Mouse (Mus musculus): ENCODE results near the gene Trim11. TPM values are rescaled to one million over a fixed set of nuclear protein-coding genes. Genes with fewer than 3 reads are reported as not detected.

Gene Trim11
- polyA plus RNA-seq, 1 experiment from 2014 or later = 17.5 TPM

GRCm38 (mm10) chr11:58983691-58984341, 5.9 kb downstream of the Trim11 start:
- Histone ChIP-seq H3K36me3 (ENCODE audit: control insufficient read depth, insufficient read depth, low read length) (peaks cover 17% of the 10 kb centered on the region; the same call in 1 of the 2 replicates), H3K27ac (ENCODE audit: low read length) (no peak overlapping the region), H3K9ac (ENCODE audit: low read depth, low read length) (no peak overlapping the region), H3K4me2 (ENCODE audit: low read depth, low read length) (no peak overlapping the region), H3K4me3 (ENCODE audit: low read length) (no peak overlapping the region), H3K4me1 (ENCODE audit: control insufficient read depth, insufficient read depth, low read length) (peaks cover 28% of the 10 kb centered on the region), H3K9me3 (ENCODE audit: control insufficient read depth, low read length) (no peaks in the 10 kb centered on the region), H3K27me3 (replicated peaks; ENCODE audit: control insufficient read depth, insufficient read depth, low read length) (no peaks in the 10 kb centered on the region)
- 87% methylated on average over 6 of the region's 6 CpGs for WGBS
- no peak for ATAC-seq

DNA sequence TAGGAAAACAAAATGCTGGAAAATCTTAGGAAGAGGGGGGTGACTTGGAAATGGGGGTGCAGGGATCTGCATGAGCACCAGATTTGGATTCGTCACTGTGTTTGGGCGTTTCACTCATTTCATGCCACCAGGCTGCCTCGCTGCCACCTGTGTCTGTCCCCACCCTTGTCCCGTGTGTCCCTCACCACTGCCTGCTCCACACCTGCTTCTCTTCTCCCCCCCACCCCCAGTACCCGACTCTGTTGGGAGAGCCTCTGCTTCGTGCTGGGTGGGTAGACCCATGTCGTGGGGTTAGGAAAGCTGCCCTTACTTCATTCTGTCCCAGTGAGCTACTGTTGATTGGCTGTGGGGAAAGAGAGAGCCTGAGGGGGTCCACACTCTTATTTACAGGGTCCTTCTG, 6.8 kb downstream of the Trim11 start:
- WGBS = 93% methylated on average over 7 of the region's 7 CpGs
- H3K27me3 ChIP-seq (replicated peaks; ENCODE audit: control insufficient read depth, insufficient read depth, low read length) = no peaks in the 10 kb centered on the region

GRCm38 (mm10) chr11:58985299-58985917, 7.5 kb downstream of the Trim11 start:
- Histone ChIP-seq H3K4me3 (ENCODE audit: low read length) (no peak overlapping the region), H3K9ac (ENCODE audit: low read depth, low read length) (no peak overlapping the region), H3K36me3 (ENCODE audit: control insufficient read depth, insufficient read depth, low read length) (peaks cover 24% of the 10 kb centered on the region; the same call in 1 of the 2 replicates), H3K9me3 (ENCODE audit: control insufficient read depth, low read length) (no peaks in the 10 kb centered on the region), H3K4me1 (ENCODE audit: control insufficient read depth, insufficient read depth, low read length) (peaks cover 12% of the 10 kb centered on the region), H3K27me3 (replicated peaks; ENCODE audit: control insufficient read depth, insufficient read depth, low read length) (no peaks in the 10 kb centered on the region), H3K4me2 (ENCODE audit: low read depth, low read length) (no peak overlapping the region), H3K27ac (ENCODE audit: low read length) (no peak overlapping the region)
- 82% methylated on average over 3 of the region's 3 CpGs for WGBS
- ATAC-seq = no peak

More for the DNA sequence above, 6.8 kb downstream of the Trim11 start:
- Histone ChIP-seq H3K4me2 (ENCODE audit: low read depth, low read length) (no peak overlapping the region), H3K36me3 (ENCODE audit: control insufficient read depth, insufficient read depth, low read length) (peaks cover 19% of the 10 kb centered on the region; the same call in 1 of the 2 replicates), H3K4me1 (ENCODE audit: control insufficient read depth, insufficient read depth, low read length) (peaks cover 19% of the 10 kb centered on the region), H3K9me3 (ENCODE audit: control insufficient read depth, low read length) (no peaks in the 10 kb centered on the region), H3K4me3 (ENCODE audit: low read length) (no peak overlapping the region), H3K9ac (ENCODE audit: low read depth, low read length) (no peak overlapping the region), H3K27ac (ENCODE audit: low read length) (no peak overlapping the region)
- ATAC-seq = no peak

- WGBS = 95% methylated on average over 4 of the region's 4 CpGs
Observed at GRCm38 (mm10) chr11:58989166-58989565, 11.3 kb downstream of the Trim11 start.

DNA sequence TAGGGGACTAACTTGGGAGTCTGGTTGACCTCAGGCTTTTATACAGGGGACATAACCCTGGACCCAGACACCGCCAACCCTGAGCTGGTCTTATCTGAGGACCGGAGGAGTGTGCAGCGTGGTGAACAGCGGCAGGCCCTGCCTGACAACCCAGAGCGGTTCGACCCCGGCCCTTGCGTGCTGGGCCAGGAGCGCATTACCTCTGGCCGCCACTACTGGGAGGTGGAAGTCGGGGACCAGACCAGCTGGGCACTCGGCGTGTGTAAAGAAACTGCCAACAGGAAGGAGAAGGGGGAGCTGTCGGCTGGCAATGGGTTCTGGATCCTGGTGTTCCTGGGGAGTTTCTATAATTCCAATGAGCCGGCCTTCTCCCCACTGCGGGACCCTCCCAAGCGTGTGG, 12.2 kb downstream of the Trim11 start:
- Histone ChIP-seq H3K4me3 (ENCODE audit: low read length) (no peak overlapping the region), H3K4me2 (ENCODE audit: low read depth, low read length) (no peak overlapping the region), H3K27ac (ENCODE audit: low read length) (no peak overlapping the region), H3K36me3 (ENCODE audit: control insufficient read depth, insufficient read depth, low read length) (peaks cover 21% of the 10 kb centered on the region; the same call in 1 of the 2 replicates), H3K9ac (ENCODE audit: low read depth, low read length) (no peak overlapping the region), H3K4me1 (ENCODE audit: control insufficient read depth, insufficient read depth, low read length) (peaks cover 4% of the 10 kb centered on the region; the same call in 1 of the 2 replicates), H3K27me3 (replicated peaks; ENCODE audit: control insufficient read depth, insufficient read depth, low read length) (no peaks in the 10 kb centered on the region), H3K9me3 (ENCODE audit: control insufficient read depth, low read length) (no peaks in the 10 kb centered on the region)
- ATAC-seq = no peak
- 87% methylated on average over 17 of the region's 17 CpGs for WGBS

More at GRCm38 (mm10) chr11:58989166-58989565, 11.3 kb downstream of the Trim11 start:
- H3K36me3 ChIP-seq (ENCODE audit: control insufficient read depth, insufficient read depth, low read length) = peaks cover 21% of the 10 kb centered on the region; the same call in 1 of the 2 replicates
- no peaks in the 10 kb centered on the region for H3K9me3 ChIP-seq (ENCODE audit: control insufficient read depth, low read length)
- H3K4me2 ChIP-seq (ENCODE audit: low read depth, low read length) = no peak overlapping the region
- H3K4me3 ChIP-seq (ENCODE audit: low read length) = no peak overlapping the region
- H3K27me3 ChIP-seq (replicated peaks; ENCODE audit: control insufficient read depth, insufficient read depth, low read length) = no peaks in the 10 kb centered on the region
- H3K4me1 ChIP-seq (ENCODE audit: control insufficient read depth, insufficient read depth, low read length) = no peaks in the 10 kb centered on the region
- no peak for ATAC-seq
- H3K27ac ChIP-seq (ENCODE audit: low read length) = no peak overlapping the region
- no peak overlapping the region for H3K9ac ChIP-seq (ENCODE audit: low read depth, low read length)

- Histone ChIP-seq H3K27ac (ENCODE audit: low read length) (no peak overlapping the region), H3K4me2 (ENCODE audit: low read depth, low read length) (no peak overlapping the region), H3K4me1 (ENCODE audit: control insufficient read depth, insufficient read depth, low read length) (peaks cover 4% of the 10 kb centered on the region; the same call in 1 of the 2 replicates), H3K36me3 (ENCODE audit: control insufficient read depth, insufficient read depth, low read length) (peaks cover 21% of the 10 kb centered on the region; the same call in 1 of the 2 replicates), H3K4me3 (ENCODE audit: low read length) (no peak overlapping the region), H3K27me3 (replicated peaks; ENCODE audit: control insufficient read depth, insufficient read depth, low read length) (no peaks in the 10 kb centered on the region), H3K9me3 (ENCODE audit: control insufficient read depth, low read length) (no peaks in the 10 kb centered on the region), H3K9ac (ENCODE audit: low read depth, low read length) (no peak overlapping the region)
- no peak for ATAC-seq
- 73% methylated on average over 9 of the region's 9 CpGs for WGBS
Observed at GRCm38 (mm10) chr11:58990794-58991193, 12.9 kb downstream of the Trim11 start.

DNA sequence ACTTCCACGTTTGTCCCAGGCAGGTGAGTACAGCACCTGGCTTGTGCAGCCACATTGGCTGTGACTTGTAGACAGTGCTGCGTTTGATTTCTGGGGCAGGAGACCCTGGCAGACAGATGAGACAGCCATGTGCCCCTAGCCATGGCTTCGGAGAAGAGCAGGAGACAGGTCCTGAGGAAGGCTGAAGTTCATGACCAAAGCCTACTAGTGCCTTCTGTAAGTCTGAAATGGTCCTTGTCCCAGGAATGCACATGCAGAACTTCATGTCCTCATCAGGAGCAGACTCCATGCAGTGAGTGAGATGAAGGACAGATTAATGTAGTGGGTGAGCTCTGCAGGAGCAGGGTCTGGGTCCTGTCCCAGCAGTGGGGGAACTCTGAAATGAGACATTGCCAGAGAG, 14.0 kb downstream of the Trim11 start:
- H3K9ac ChIP-seq (ENCODE audit: low read depth, low read length) = no peak overlapping the region
- H3K27me3 ChIP-seq (replicated peaks; ENCODE audit: control insufficient read depth, insufficient read depth, low read length) = no peaks in the 10 kb centered on the region
- WGBS = 74% methylated on average over 3 of the region's 3 CpGs
- H3K9me3 ChIP-seq (ENCODE audit: control insufficient read depth, low read length) = no peaks in the 10 kb centered on the region
- no peak overlapping the region for H3K27ac ChIP-seq (ENCODE audit: low read length)
- peaks cover 18% of the 10 kb centered on the region; the same call in 1 of the 2 replicates for H3K36me3 ChIP-seq (ENCODE audit: control insufficient read depth, insufficient read depth, low read length)
- peaks cover 4% of the 10 kb centered on the region; the same call in 1 of the 2 replicates for H3K4me1 ChIP-seq (ENCODE audit: control insufficient read depth, insufficient read depth, low read length)
- no peak overlapping the region for H3K4me3 ChIP-seq (ENCODE audit: low read length)
- no peak overlapping the region for H3K4me2 ChIP-seq (ENCODE audit: low read depth, low read length)
- no peak for ATAC-seq

GRCm38 (mm10) chr11:58993091-58993670, 15.3 kb downstream of the Trim11 start:
- Histone ChIP-seq H3K9ac (ENCODE audit: low read depth, low read length) (no peak overlapping the region), H3K4me2 (ENCODE audit: low read depth, low read length) (no peak overlapping the region), H3K4me3 (ENCODE audit: low read length) (no peak overlapping the region), H3K9me3 (ENCODE audit: control insufficient read depth, low read length) (no peaks in the 10 kb centered on the region), H3K27me3 (replicated peaks; ENCODE audit: control insufficient read depth, insufficient read depth, low read length) (no peaks in the 10 kb centered on the region), H3K4me1 (ENCODE audit: control insufficient read depth, insufficient read depth, low read length) (peaks cover 4% of the 10 kb centered on the region; the same call in 1 of the 2 replicates), H3K27ac (ENCODE audit: low read length) (no peak overlapping the region), H3K36me3 (ENCODE audit: control insufficient read depth, insufficient read depth, low read length) (peaks cover 13% of the 10 kb centered on the region; the same call in 1 of the 2 replicates)
- 55% methylated on average over 6 of the region's 6 CpGs for WGBS
- ATAC-seq = no peak

GRCm38 (mm10) chr11:58994337-58994826, 16.5 kb downstream of the Trim11 start:
- 2% methylated on average over 32 of the region's 35 CpGs for WGBS
- no peaks in the 10 kb centered on the region for H3K9me3 ChIP-seq (ENCODE audit: control insufficient read depth, low read length)
- H3K4me2 ChIP-seq (ENCODE audit: low read depth, low read length) = peak overlapping the region; percentile 66
- no peaks in the 10 kb centered on the region for H3K27me3 ChIP-seq (replicated peaks; ENCODE audit: control insufficient read depth, insufficient read depth, low read length)
- H3K27ac ChIP-seq (ENCODE audit: low read length) = no peak overlapping the region
- peaks cover 4% of the 10 kb centered on the region; the same call in 1 of the 2 replicates for H3K4me1 ChIP-seq (ENCODE audit: control insufficient read depth, insufficient read depth, low read length)
- peak; percentile 90 for ATAC-seq
- peak overlapping the region; percentile 50; the same call in 1 of the 2 replicates for H3K9ac ChIP-seq (ENCODE audit: low read depth, low read length)
- peaks cover 8% of the 10 kb centered on the region; the same call in 1 of the 2 replicates for H3K36me3 ChIP-seq (ENCODE audit: control insufficient read depth, insufficient read depth, low read length)
- H3K4me3 ChIP-seq (ENCODE audit: low read length) = peak overlapping the region; percentile 45
